Mouse (Mus musculus): ENCODE measurements around the gene Btf3l4. TPM values are rescaled to one million over a fixed set of nuclear protein-coding genes. Genes with fewer than 3 reads are reported as not detected.

Gene Btf3l4
- polyA plus RNA-seq, 1 experiment from 2014 or later, result 275 TPM

DNA sequence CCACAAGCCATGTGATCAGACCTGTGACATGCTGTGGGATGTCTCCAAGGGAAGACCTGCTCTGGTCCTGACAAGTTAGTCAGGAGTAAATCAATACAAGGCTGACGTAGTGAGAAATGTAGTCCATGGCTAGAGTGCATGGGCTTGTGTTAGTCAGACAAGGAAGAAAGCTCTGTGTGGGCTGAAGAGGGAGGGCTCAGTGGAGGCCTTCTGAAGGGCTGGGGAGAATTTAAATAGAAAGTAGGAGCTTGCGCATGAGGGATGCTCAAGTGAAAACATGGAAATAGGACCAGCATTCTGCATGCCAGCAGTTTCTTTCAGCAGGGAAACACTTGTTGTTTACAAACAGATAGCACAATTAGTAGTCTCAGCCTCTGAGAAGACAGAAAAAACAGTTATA, 29.9 kb downstream of the Btf3l4 start:
- no peaks in the 10 kb centered on the region for H3K36me3 ChIP-seq (ENCODE audit: poor library complexity, severe bottlenecking)
- no peak overlapping the region for H3K27ac ChIP-seq
- no peaks in the 10 kb centered on the region for H3K9me3 ChIP-seq (replicated peaks)
- H3K9ac ChIP-seq, result no peak overlapping the region
- 84% methylated on average over 2 of the region's 2 CpGs for WGBS
- no peak overlapping the region for H3K4me2 ChIP-seq
- no peaks in the 10 kb centered on the region for H3K27me3 ChIP-seq
- ATAC-seq, result no peak
- no peak overlapping the region for H3K4me3 ChIP-seq
- no peaks in the 10 kb centered on the region for H3K4me1 ChIP-seq

DNA sequence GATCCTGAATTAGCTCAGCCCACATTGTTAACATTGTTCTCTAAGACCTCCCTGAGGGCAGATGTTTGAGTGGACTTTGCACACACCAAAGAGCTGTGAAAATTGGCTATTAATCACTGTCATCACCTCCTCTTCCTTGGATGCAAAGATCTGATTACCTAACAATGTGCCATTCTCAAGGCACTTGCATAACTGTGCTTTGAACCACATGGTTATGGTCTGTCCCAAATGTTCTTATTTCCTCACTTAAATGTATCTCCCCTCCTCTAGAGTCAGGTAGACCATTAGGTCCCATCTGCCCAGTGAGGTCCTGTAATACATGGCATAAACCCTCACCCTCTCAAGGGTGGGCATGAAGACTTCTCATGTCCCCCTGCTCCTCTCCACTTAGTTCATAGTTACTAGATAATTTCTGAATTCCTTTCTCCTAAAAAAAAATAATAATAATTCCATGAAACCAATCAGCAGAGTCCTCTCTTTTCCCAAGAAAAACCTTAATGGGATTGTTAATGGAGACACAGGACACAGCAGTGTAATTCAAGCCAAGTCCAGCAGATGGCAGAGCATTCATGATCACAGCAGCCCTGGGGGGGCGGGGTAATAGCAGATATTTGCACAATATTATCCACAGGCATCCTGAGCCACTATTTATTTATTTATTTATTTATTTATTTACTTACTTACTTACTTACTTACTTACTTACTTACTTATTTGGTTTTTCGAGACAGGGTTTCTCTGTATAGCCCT, 35.2 kb downstream of the Btf3l4 start:
- Histone ChIP-seq H3K9me3 (replicated peaks) (no peaks in the 10 kb centered on the region), H3K4me3 (no peak overlapping the region), H3K36me3 (ENCODE audit: poor library complexity, severe bottlenecking) (no peaks in the 10 kb centered on the region), H3K27me3 (no peaks in the 10 kb centered on the region), H3K9ac (no peak overlapping the region), H3K4me1 (no peaks in the 10 kb centered on the region), H3K27ac (no peak overlapping the region), H3K4me2 (no peak overlapping the region)
- ATAC-seq, result 0 out of 2 replicates have a peak, but pooled peaks have one; percentile 48
- WGBS, result 60% methylated on average over 2 of the region's 2 CpGs

GRCm38 (mm10) chr4:108796701-108797100, 36.7 kb downstream of the Btf3l4 start:
- H3K4me3 ChIP-seq, result no peak overlapping the region
- WGBS, result 72% methylated on average over 4 of the region's 4 CpGs
- no peak for ATAC-seq
- H3K27me3 ChIP-seq, result no peaks in the 10 kb centered on the region
- H3K36me3 ChIP-seq (ENCODE audit: poor library complexity, severe bottlenecking), result no peaks in the 10 kb centered on the region
- no peak overlapping the region for H3K4me2 ChIP-seq
- H3K9ac ChIP-seq, result no peak overlapping the region
- no peak overlapping the region for H3K27ac ChIP-seq
- no peaks in the 10 kb centered on the region for H3K9me3 ChIP-seq (replicated peaks)
- H3K4me1 ChIP-seq, result no peaks in the 10 kb centered on the region

DNA sequence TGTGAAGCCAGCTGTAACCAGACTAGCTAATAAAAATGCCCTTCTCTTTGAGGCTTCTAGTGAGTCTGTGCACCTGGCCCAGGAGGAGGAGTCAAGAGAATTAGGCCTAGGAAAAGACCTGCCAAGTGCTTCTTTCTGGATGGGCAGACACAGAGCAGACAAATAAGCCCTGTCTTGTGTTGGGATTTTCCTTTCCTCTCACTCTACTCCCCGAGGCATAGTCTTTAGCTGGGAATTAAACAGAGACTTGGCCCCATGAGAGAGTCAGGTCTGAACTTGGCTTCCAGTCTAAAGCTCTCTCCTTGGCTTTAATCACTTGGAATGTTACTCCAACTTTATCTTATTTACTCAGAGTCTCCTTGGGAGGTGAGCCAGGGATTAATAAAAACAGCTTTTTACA, 39.5 kb downstream of the Btf3l4 start:
- Histone ChIP-seq H3K4me1 (no peaks in the 10 kb centered on the region), H3K36me3 (ENCODE audit: poor library complexity, severe bottlenecking) (no peaks in the 10 kb centered on the region), H3K9ac (no peak overlapping the region), H3K4me3 (no peak overlapping the region), H3K9me3 (replicated peaks) (no peaks in the 10 kb centered on the region), H3K27me3 (no peaks in the 10 kb centered on the region), H3K4me2 (no peak overlapping the region), H3K27ac (no peak overlapping the region)
- no peak for ATAC-seq
- 56% methylated on average over 1 of the region's 1 CpGs for WGBS

- no peak overlapping the region for H3K27ac ChIP-seq
- no peak overlapping the region for H3K4me2 ChIP-seq
- no peaks in the 10 kb centered on the region for H3K36me3 ChIP-seq (ENCODE audit: poor library complexity, severe bottlenecking)
- no peak overlapping the region for H3K4me3 ChIP-seq
- H3K9me3 ChIP-seq (replicated peaks), result no peaks in the 10 kb centered on the region
- no peak overlapping the region for H3K9ac ChIP-seq
- WGBS, result 62% methylated on average over 1 of the region's 1 CpGs
- H3K4me1 ChIP-seq, result no peaks in the 10 kb centered on the region
- ATAC-seq, result no peak
- H3K27me3 ChIP-seq, result no peaks in the 10 kb centered on the region
Measured at GRCm38 (mm10) chr4:108790507-108790906, 42.9 kb downstream of the Btf3l4 start.

- no peak overlapping the region for H3K4me3 ChIP-seq
- no peaks in the 10 kb centered on the region for H3K27me3 ChIP-seq
- H3K9ac ChIP-seq, result no peak overlapping the region
- no peak for ATAC-seq
- H3K27ac ChIP-seq, result no peak overlapping the region
- no peaks in the 10 kb centered on the region for H3K9me3 ChIP-seq (replicated peaks)
- H3K4me1 ChIP-seq, result no peaks in the 10 kb centered on the region
- H3K36me3 ChIP-seq (ENCODE audit: poor library complexity, severe bottlenecking), result no peaks in the 10 kb centered on the region
- H3K4me2 ChIP-seq, result no peak overlapping the region
- WGBS, result 81% methylated on average over 6 of the region's 6 CpGs
Measured at GRCm38 (mm10) chr4:108789258-108789936, 44.0 kb downstream of the Btf3l4 start.

GRCm38 (mm10) chr4:108782421-108783085, 50.9 kb downstream of the Btf3l4 start:
- H3K4me1 ChIP-seq, result peaks cover 10% of the 10 kb centered on the region
- no peaks in the 10 kb centered on the region for H3K36me3 ChIP-seq (ENCODE audit: poor library complexity, severe bottlenecking)
- no peak overlapping the region for H3K27ac ChIP-seq
- no peak for ATAC-seq
- WGBS, result 39% methylated on average over 8 of the region's 8 CpGs
- H3K9ac ChIP-seq, result no peak overlapping the region
- no peaks in the 10 kb centered on the region for H3K9me3 ChIP-seq (replicated peaks)
- no peak overlapping the region for H3K4me2 ChIP-seq
- H3K27me3 ChIP-seq, result no peaks in the 10 kb centered on the region
- H3K4me3 ChIP-seq, result no peak overlapping the region

DNA sequence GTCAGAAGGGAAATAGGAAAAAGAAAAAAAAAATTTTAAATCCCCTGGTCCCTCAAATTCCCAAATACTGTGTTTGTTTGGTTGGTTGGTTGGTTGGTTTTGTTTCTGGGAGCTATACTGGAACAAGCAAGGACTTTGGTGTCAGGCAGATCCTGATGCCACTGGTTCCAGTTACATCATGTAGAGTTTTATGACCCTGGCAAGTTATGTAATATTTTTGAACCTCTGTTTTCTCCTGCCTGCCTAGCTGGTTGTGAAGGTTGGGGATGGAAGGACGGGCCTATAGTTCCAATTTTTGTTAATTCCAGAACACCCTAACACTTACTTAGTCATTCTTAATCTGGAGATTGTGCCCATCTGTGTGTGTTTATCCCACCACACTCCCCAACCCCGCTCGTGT, 51.8 kb downstream of the Btf3l4 start:
- Histone ChIP-seq H3K4me3 (peak overlapping the region; percentile 93; the same call in 1 of the 2 replicates), H3K9ac (0 out of 2 replicates have a peak overlapping the region, but pooled peaks have one; percentile 4), H3K4me2 (peak overlapping the region; percentile 70), H3K9me3 (replicated peaks) (no peaks in the 10 kb centered on the region), H3K36me3 (ENCODE audit: poor library complexity, severe bottlenecking) (no peaks in the 10 kb centered on the region), H3K27me3 (no peaks in the 10 kb centered on the region), H3K27ac (no peak overlapping the region), H3K4me1 (peaks cover 10% of the 10 kb centered on the region)
- WGBS, result 58% methylated on average over 3 of the region's 3 CpGs
- no peak for ATAC-seq

DNA sequence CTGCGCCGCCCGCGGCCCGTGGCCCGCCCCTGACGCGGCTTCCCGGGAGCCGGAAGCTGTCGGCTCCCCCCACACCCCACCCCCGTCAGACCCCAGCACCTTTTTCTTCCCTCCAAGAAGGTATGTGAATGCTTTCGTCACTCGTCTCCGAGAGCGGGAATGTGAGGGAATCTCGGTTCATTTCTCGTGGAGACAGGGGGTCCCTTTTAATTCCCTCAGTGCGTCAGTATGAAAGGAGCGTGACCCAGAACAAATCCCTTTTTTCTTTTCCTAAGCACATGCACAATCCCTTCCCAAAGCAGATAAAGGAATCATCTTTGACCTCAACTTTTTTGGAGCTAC, 52.6 kb downstream of the Btf3l4 start:
- Histone ChIP-seq H3K9me3 (replicated peaks) (no peaks in the 10 kb centered on the region), H3K27me3 (no peaks in the 10 kb centered on the region), H3K36me3 (ENCODE audit: poor library complexity, severe bottlenecking) (no peaks in the 10 kb centered on the region), H3K4me2 (peak overlapping the region; percentile 70), H3K4me1 (peaks cover 10% of the 10 kb centered on the region), H3K9ac (peak overlapping the region; percentile 98), H3K4me3 (peak overlapping the region; percentile 93), H3K27ac (peak overlapping the region; percentile 97)
- WGBS, result 2% methylated on average over 8 of the region's 20 CpGs
- no peak for ATAC-seq

DNA sequence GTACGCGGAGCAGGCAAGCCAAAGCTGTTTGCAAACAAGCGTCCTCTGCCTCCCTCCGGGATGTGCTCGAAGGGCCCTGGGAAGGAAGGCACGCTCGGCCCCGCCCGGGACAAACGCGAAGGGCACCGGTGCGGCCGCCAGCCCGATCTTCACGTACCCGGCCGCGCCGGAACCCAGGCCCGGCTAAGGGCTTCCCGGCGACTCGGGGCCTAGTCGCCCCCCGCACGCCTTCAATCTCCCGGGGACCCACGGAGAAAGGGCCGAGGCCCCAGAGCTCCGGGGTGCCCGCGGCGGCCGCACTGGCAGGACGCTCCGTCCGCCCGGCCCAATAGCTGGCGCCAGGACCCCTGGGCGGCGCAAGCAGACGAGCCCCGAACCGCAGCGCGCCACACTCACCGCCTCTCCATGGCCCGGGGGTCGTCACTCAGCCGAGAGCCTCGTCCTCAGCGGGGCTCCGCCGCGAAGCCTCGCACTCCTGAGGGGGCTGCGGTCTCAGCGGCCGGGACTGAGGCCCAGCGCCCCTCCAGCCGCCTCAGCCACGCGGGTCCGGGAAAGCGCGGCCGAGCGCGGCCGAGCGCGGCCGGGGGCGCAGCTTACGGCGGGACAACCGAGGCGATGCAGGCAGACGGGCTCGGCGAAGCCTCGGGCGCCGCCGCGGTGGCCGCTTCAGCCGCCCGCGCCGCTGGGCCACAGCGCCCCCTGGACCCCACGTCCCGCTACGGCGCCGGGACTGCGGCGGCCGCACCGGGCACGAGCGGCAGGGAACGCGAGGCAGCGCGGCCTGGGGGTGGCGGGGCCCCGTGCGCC, 53.2 kb downstream of the Btf3l4 start, which contains the start of gene Zfyve9:
TSS of gene Zfyve9 (minus strand) at position 742 of the 807 bp plus-strand sequence.
- Histone ChIP-seq H3K9ac (peak within 1 kb of the TSS; percentile 98), H3K36me3 (ENCODE audit: poor library complexity, severe bottlenecking) (no peaks in the 10 kb centered on the region), H3K4me3 (peak within 1 kb of the TSS; percentile 93), H3K4me2 (peak within 1 kb of the TSS; percentile 70), H3K27me3 (no peaks in the 10 kb centered on the region), H3K9me3 (replicated peaks) (no peaks in the 10 kb centered on the region), H3K4me1 (peaks cover 10% of the 10 kb centered on the region), H3K27ac (peak within 1 kb of the TSS; percentile 97)
- ATAC-seq, result peak; percentile 92
- WGBS, result under 1% methylated on average over 67 of the region's 111 CpGs

DNA sequence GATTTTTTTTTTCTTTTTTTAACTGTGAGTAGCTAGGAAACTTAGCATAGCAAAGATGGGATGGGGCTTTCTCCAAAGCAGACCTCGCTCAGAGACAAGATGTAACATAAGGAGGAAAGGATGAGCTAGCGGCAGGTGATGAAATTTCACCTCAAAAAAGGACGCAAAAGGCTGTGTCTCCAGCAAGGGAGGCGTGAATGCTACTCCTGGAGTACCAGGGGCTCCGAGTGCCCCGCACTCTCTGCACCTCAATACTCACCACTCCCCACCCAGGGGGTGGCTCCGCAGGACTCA, 53.7 kb downstream of the Btf3l4 start:
- peaks cover 10% of the 10 kb centered on the region for H3K4me1 ChIP-seq
- WGBS, result under 1% methylated on average over 7 of the region's 7 CpGs
- H3K4me2 ChIP-seq, result peak overlapping the region; percentile 70
- H3K36me3 ChIP-seq (ENCODE audit: poor library complexity, severe bottlenecking), result no peaks in the 10 kb centered on the region
- H3K27ac ChIP-seq, result peak overlapping the region; percentile 97
- no peaks in the 10 kb centered on the region for H3K27me3 ChIP-seq
- no peak for ATAC-seq
- H3K9me3 ChIP-seq (replicated peaks), result no peaks in the 10 kb centered on the region
- peak overlapping the region; percentile 98 for H3K9ac ChIP-seq
- H3K4me3 ChIP-seq, result peak overlapping the region; percentile 93

DNA sequence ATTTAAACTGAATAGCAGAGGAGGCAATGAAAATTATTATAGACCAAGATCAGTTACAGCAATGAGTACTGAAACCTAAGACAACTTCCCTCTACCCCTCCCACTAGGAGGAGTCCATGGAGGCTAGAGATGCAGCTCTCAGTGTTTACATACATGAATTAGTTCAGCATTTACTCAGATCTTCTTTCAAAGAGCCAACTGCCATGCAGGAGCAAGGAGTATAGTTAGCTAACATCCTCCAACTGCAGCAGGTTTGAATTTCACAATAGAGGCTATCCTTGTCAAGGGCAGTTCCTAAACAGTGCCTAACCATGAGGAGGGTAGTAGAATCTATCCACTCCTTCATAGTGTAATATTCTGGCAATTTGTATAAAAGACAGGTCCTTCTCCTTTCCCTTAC, 64.9 kb downstream of the Btf3l4 start:
- no peaks in the 10 kb centered on the region for H3K9me3 ChIP-seq (replicated peaks)
- no peak overlapping the region for H3K9ac ChIP-seq
- H3K4me2 ChIP-seq, result no peak overlapping the region
- no peak overlapping the region for H3K4me3 ChIP-seq
- no peaks in the 10 kb centered on the region for H3K36me3 ChIP-seq (ENCODE audit: poor library complexity, severe bottlenecking)
- H3K27me3 ChIP-seq, result no peaks in the 10 kb centered on the region
- no peaks in the 10 kb centered on the region for H3K4me1 ChIP-seq
- no peak overlapping the region for H3K27ac ChIP-seq
- no peak for ATAC-seq

Data from forebrain, embryonic 13.5 days (tissue).